Mouse (Mus musculus) heart, postnatal 0 days (tissue): Measurements from ENCODE around the gene Anapc15.

Experiments
- CTCF ChIP-seq: IDR thresholded peaks from 2 replicates; pipeline ENCODE4 v1.5.1; 2016; ENCODE audit warnings: antibody characterized with exemption, control low read depth, low read depth
- EP300 ChIP-seq: IDR thresholded peaks from 2 replicates; pipeline ENCODE4 v1.6.1; 2016; ENCODE audit warnings: antibody characterized with exemption, low read depth

DNA sequence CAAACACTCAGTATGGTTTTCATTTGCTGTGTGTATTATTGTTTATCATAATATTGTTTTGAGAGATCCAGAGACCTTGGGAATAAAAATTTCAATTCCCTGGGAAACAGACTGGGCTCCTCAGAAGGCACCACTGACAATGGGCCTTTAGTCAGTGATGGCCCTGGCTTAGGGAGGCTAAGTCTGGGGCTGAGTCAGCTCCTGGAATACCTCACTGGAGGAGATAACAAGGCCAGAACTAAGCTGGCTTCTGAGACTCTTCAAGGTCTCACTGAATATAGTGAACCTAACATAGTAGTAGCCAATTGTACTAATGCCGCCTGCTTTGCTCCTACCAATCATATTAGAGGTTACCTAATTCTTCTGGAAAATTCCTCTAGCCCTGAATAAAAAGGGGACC lies 12.5 kb downstream of the Anapc15 start:
- no peak for TF ChIP-seq EP300
- no peak for TF ChIP-seq CTCF
